Mouse (Mus musculus) spleen, adult 18-20 months (tissue): ENCODE measurements at regions not wholly inside any gene's neighbourhood (a gene's known extent, or its start where the extent isn't known, plus 50 kb on each side); places are given as distances from the start of the nearest gene placed in this dataset.
A peak's percentile ranks its signal among the peaks of the same experiment; 100 is the strongest.
"Not testable (repeated sequence)": the region's sequence is repeated elsewhere in the genome, so short reads cannot be mapped to it uniquely, and the experiment has no call there.

Experiments
- DNase-seq, 2 experiments: peaks; one replicate each; pipeline ENCODE4 v3.0.0; 2022; ENCODE audit warnings: mixed read lengths in 2 of 2

DNA sequence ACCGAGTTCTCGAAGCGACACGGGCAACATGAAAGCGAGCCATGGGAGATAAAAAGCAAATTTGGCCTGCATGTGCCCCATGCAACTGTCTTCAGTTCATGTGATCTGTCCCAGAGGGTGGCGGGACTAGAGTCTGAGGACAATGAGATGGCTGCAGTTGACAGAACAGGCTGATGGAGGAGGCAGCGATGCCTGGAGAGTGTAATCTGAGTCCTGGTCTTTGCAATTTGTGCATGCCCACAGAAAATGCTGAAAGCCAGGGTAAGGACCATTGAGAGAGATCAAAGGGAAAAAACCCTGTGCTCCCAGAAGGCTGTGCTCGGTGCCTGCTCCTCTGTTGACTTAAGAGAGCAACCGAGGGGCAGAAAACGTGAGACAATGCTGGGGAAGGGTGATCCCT is 624.8 kb upstream of the BB014433 start:
- DNase-seq = no peak

- DNase-seq = no peak
Observed at GRCm38 (mm10) chr8:15670298-15670697, 624.4 kb upstream of the BB014433 start.

DNA sequence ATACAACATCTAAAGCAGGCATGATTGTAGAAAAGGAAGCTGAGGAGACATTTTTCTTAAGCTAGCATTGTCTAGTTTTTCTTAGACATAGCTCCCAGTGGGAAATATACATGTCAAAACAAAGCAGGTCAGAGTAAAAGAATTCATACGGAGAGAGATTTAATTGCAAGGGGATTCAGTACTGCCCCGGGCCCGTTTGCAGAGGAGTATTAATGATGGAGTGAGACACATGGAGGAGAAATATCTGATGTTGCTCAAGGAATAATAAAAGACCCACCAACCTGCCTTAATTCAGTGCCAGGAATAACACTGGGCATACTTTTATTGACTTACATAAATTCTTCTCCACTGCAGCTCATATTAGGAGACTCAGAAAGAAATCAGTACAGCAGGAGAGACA is 623.6 kb upstream of the BB014433 start:
- no peak for DNase-seq

DNA sequence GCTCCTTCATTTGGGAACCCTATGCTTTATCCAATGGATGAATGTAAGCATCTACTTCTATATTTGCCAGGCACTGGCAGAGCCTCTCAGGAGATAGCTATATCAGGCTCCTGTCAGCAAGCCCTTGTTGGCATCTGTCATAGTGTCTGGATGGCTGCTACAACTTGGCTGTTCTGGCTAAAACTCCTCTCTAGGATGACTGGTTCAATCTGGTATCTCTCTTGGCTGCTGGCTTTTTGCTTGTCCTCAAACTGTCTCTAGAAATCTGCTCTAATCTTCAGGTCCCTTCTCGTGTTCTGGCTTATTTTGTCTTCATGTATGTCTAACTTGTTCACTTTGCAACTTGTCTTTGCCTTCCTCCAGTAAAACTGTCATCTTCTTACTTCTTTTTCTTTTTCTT is 614.7 kb upstream of the BB014433 start:
- no peak for DNase-seq

GRCm38 (mm10) chr8:15634769-15635366 is 589.0 kb upstream of the BB014433 start:
- DNase-seq = no peak

DNA sequence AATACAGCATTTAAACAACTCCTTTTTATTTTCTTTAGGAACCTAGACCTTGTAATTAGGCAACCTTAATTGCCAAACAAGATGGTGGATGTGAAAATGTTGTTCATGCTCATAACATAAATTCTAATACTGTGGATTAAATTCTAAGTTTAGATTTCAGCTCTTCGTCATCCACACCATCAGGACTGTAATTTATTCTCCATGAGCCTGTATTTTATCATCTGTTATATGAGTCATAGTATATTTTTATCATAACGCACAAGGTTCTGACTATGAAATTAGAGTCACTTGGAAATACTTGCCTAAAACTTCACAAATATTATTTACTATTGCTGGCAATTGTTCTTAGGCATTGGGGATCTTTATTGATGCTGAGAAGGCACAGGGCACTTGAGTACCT is 582.7 kb upstream of the BB014433 start:
- no peak for DNase-seq

- not testable (repeated sequence) for DNase-seq
Observed at GRCm38 (mm10) chr8:15623602-15624392, 577.9 kb upstream of the BB014433 start.

GRCm38 (mm10) chr8:15610217-15610616 is 564.3 kb upstream of the BB014433 start:
- no peak for DNase-seq

- no peak for DNase-seq
Observed at GRCm38 (mm10) chr8:15607598-15608215, 561.8 kb upstream of the BB014433 start.

- DNase-seq = no peak
Observed at GRCm38 (mm10) chr8:15601531-15601930, 555.7 kb upstream of the BB014433 start.

GRCm38 (mm10) chr8:15593106-15593505 is 547.2 kb upstream of the BB014433 start:
- no peak for DNase-seq

GRCm38 (mm10) chr8:15583782-15584181 is 537.9 kb upstream of the BB014433 start:
- no peak for DNase-seq

- no peak for DNase-seq
Observed at GRCm38 (mm10) chr8:15570091-15570490, 524.2 kb upstream of the BB014433 start.

DNA sequence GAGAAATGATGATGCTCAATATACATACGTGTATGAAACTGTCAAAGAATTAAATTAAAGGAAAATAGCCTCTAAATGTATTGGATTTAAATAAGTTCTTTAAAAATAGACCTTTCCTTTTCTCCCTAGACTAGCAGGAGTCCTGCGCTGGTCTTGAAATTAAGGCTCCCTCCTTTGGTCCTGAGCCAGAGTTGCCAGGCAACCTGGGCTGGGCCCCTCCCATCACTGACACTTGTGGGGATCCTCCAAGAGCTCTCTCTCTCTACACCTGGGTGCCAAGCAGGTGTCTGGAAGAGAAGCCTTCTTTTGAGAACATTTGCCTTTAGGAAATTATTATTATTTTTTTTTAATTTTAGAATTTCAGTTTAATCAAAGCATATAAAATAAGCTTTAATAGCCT is 521.9 kb upstream of the BB014433 start:
- no peak for DNase-seq

DNA sequence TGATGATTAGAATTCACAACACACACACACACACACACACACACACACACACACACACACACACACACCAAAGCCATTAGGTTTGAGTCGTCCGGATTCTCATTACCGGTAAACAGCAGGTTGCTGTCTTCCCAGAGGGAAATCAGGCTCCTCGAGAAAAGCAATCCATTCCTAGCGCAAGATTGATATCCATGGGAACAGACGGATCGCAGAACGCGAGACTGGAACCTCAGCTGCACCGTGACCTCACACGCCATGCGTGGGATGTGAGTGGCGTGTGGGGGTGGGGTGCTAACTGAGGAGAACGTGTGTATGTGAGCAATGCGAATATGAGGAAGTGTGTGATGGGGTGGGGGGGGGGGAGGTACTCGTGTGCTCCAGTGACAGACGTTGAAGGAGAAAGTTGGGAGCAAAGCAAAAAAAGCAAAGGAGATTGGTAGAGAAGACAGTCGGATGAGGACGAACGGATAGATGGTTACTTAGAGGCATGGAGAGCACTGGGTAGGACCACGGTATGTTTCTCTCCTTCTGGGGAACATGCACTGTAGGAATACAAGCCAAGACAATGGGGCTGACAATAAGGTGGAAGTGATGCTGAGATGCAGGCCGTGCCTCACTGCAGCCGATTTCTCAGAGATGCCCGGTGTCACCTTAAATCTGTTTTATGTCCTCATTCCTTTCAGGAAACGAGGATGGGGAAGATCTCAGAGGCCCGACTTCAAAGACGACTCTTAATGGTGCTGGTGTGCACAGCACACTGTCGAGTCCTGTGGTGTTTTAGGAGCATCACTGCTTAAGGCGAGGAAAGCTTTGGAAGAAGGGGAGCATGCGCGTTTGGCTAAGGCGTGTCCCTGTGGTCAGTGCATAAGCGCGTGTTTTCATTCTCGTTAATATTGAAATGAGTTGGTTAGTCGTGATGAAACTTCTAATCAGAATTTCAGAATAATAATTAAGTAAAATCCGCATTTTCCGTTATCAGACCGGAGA is 516.7 kb upstream of the BB014433 start:
- DNase-seq = no peak

DNA sequence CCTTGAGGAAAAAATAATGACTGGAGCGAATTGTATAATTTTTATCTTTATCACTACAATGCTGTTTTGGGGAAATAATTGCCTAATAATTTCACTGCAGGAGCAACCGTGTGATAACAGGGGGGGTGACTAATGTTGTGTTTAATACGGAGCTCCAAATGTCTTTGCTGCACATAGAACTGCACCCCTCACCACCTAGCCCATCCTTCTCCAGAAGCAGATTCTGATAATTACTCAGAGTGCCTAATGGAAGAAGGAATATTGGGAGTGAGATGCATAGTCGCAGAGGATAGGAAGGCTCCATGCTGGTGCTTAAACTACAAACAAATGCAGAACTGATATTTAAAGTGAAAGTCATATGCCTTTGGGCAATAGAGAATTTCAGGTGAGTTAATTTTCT is 486.1 kb upstream of the BB014433 start:
- no peak for DNase-seq

GRCm38 (mm10) chr8:15525461-15525860 is 479.6 kb upstream of the BB014433 start:
- DNase-seq = no peak

DNA sequence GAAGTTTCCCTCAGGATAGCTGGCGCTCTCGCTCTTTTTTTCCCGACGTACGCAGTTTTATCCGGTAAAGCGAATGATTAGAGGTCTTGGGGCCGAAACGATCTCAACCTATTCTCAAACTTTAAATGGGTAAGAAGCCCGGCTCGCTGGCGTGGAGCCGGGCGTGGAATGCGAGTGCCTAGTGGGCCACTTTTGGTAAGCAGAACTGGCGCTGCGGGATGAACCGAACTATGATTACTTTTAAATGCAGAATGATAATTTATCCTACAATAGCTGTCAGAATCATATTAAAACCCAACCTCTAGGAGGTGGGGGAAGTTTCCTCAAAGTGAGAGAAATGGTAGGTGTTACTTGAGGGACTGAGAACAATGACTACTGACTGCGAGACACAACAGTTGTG is 474.0 kb upstream of the BB014433 start:
- DNase-seq = peak; percentile 58 to 64

DNA sequence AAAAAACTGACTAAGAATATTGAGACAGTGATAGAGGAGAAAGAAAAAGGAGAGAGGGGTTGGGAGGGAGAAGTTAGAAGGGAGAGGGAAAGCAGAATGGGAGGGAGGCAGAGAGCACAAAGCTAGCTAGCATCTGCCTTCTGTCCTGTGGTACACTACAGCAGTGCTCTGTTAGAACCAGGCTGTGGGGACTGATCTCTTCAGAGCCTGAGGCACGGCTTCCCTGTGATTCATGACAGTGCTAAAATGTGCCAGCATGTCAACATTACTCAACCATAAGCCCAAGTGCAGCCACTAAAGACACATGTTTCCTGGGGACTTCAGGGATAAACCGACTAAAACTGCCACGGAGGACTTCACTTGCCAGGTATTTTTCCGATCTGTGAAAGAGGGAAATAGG is 455.1 kb upstream of the BB014433 start:
- no peak for DNase-seq

DNA sequence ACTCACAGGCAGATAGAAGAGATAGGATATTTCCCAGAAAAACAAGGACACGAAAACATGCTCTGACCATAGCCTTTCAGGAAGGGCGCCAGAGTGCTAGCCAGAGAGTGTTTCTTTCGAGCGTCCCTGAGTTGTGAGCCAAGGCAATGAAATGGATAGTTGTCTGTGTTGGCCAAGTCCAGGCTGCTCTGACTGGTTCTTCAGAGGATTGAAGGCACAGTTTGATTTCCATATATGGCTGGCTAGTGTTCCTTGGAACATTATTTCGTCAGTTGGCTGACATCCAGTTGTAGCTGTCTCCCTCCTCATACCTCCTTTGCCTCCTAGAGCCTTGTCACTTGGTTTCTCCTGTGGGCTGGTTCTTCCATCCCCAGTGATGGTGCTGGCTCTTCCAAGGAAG is 451.7 kb upstream of the BB014433 start:
- no peak for DNase-seq

DNA sequence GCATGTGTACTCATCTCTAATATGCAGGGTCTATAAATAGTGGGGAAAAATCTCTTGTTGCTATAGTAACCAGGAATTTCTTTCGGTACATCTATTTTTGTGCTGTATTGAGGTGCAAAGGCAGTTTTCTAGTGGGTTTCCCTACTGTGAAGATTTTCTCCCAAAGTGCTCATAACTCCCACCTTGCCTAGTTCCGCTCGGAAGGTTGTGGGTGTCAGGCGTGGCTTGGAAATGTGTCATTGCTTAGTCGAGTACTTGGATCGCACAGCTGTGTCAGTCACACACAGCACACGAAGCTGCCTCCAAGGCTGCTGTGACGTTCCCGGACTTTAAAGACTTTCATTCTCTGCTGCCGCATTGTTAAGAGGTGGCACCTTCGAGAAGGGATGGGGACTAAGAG is 450.4 kb upstream of the BB014433 start:
- DNase-seq = no peak

- DNase-seq = no peak
Observed at GRCm38 (mm10) chr8:15490774-15491173, 444.9 kb upstream of the BB014433 start.

DNA sequence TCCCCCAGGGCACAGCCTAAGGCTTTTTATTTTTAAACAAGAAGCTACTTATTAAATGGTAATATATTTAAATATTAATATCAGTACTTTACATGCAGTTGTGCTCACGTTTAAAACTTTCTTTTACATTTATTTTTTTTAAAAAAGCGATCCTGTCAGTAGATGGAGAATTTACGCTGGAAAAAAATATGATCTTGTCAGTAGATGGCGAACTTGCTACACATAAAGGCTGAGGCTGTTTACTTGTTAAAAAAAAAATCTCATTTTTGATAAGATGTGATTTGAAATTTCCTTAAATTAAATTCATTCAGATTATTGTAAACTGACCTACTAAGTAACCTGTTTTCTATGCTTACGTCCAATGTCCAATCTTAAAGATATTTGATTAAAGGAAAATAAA is 441.7 kb upstream of the BB014433 start:
- no peak for DNase-seq
